In genomic region chr1:131096803-131097699, GRCm38 (mm10) we compare ENCODE assay signal across 8 mouse cellular contexts. TPM values are rescaled to one million over a fixed set of nuclear protein-coding genes. Genes with fewer than 3 reads are reported as not detected.
DNase-seq lines count a peak whose midpoint lies in the region; ATAC-seq and TF ChIP-seq lines count a peak whose summit lies in the region.

No protein-coding gene starts in this region.

- ATAC-seq in heart, embryonic 15.5 days (replicated peaks; ENCODE audit: insufficient number of reproducible peaks, insufficient read depth, low FRiP score, low read depth) = peak; percentile 56
- peak; percentile 75 for ATAC-seq in kidney, postnatal 0 days (replicated peaks; ENCODE audit: low FRiP score, low read depth)

- no peak for TF ChIP-seq EP300 in ES-Bruce4 (IDR thresholded peaks at IDR 0.05; ENCODE audit: insufficient read depth, low read depth, low read length)

- H3K9me3 ChIP-seq in ES-Bruce4 (replicated peaks; ENCODE audit: control insufficient read depth, insufficient read depth, low read length, poor library complexity, severe bottlenecking) = no peaks in the 10 kb centered on the region
- H3K9me3 ChIP-seq in heart, embryonic 15.5 days (replicated peaks) = no peaks in the 10 kb centered on the region
- no peaks in the 10 kb centered on the region for H3K9me3 ChIP-seq in kidney, postnatal 0 days (replicated peaks; ENCODE audit: low read length)

- WGBS in heart, embryonic 15.5 days = under 1% methylated on average over 77 of the region's 98 CpGs
- under 1% methylated on average over 93 of the region's 98 CpGs for WGBS in kidney, postnatal 0 days

- H3K36me3 ChIP-seq in ES-Bruce4 (ENCODE audit: control insufficient read depth, insufficient read depth, low read length, poor library complexity, severe bottlenecking) = no peaks in the 10 kb centered on the region
- no peaks in the 10 kb centered on the region for H3K36me3 ChIP-seq in heart, embryonic 15.5 days
- no peaks in the 10 kb centered on the region for H3K36me3 ChIP-seq in kidney, postnatal 0 days (ENCODE audit: insufficient read depth, low read length)

- H3K27ac ChIP-seq in ES-Bruce4 (ENCODE audit: insufficient read depth, low read length) = no peak overlapping the region
- peak overlapping the region; percentile 62 for H3K27ac ChIP-seq in embryonic fibroblast, embryonic 13.5 days (ENCODE audit: insufficient read depth, low read length)
- H3K27ac ChIP-seq in heart, embryonic 15.5 days = peak overlapping the region; percentile 96
- peak overlapping the region; percentile 95 for H3K27ac ChIP-seq in kidney, postnatal 0 days

- TF ChIP-seq CTCF in ES-Bruce4 (IDR thresholded peaks at IDR 0.05; ENCODE audit: low read depth, low read length) = no peak
- TF ChIP-seq CTCF in embryonic fibroblast, embryonic 13.5 days (IDR thresholded peaks at IDR 0.05; ENCODE audit: borderline replicate concordance, insufficient read depth, low read length) = no peak
- TF ChIP-seq CTCF in kidney, postnatal 0 days (IDR thresholded peaks at IDR 0.05; ENCODE audit: low read depth) = no peak

- H3K4me2 ChIP-seq in heart, embryonic 15.5 days = peak overlapping the region; percentile 63
- peak overlapping the region; percentile 88 for H3K4me2 ChIP-seq in kidney, postnatal 0 days (ENCODE audit: low read length)

- no peak for TF ChIP-seq POLR2A in ES-Bruce4 (IDR thresholded peaks at IDR 0.05; ENCODE audit: insufficient read depth, low read length)
- TF ChIP-seq POLR2A in embryonic fibroblast, embryonic 13.5 days (IDR thresholded peaks at IDR 0.05; ENCODE audit: low read depth, low read length) = peak; percentile 74

- no peaks in the 10 kb centered on the region for H3K4me1 ChIP-seq in ES-Bruce4 (ENCODE audit: control insufficient read depth, insufficient read depth, low read length)
- H3K4me1 ChIP-seq in embryonic fibroblast, embryonic 13.5 days (ENCODE audit: control insufficient read depth, insufficient read depth, low read length) = peaks cover 4% of the 10 kb centered on the region; the same call in 1 of the 2 replicates
- peaks cover 44% of the 10 kb centered on the region for H3K4me1 ChIP-seq in heart, embryonic 15.5 days (replicated peaks)
- peaks cover 42% of the 10 kb centered on the region for H3K4me1 ChIP-seq in kidney, postnatal 0 days (replicated peaks; ENCODE audit: insufficient read depth, low read length)

- H3K9ac ChIP-seq in ES-Bruce4 (ENCODE audit: low read depth, poor library complexity, severe bottlenecking) = peak overlapping the region; percentile 53
- H3K9ac ChIP-seq in heart, embryonic 15.5 days = peak overlapping the region; percentile 95
- H3K9ac ChIP-seq in kidney, postnatal 0 days (ENCODE audit: low read depth, low read length) = peak overlapping the region; percentile 93

- H3K4me3 ChIP-seq in ES-Bruce4 (ENCODE audit: low read depth, low read length) = peak overlapping the region; percentile 59
- H3K4me3 ChIP-seq in embryonic fibroblast, embryonic 13.5 days (ENCODE audit: insufficient read depth, low read length) = peak overlapping the region; percentile 83
- peak overlapping the region; percentile 95 for H3K4me3 ChIP-seq in heart, embryonic 15.5 days
- H3K4me3 ChIP-seq in kidney, postnatal 0 days (replicated peaks; ENCODE audit: low read depth, low read length) = peak overlapping the region; percentile 83

- peaks cover 2% of the 10 kb centered on the region; the same call in 1 of the 2 replicates for H3K27me3 ChIP-seq in ES-Bruce4 (ENCODE audit: control insufficient read depth, insufficient read depth, low read length, poor library complexity, severe bottlenecking)
- H3K27me3 ChIP-seq in heart, embryonic 15.5 days = no peaks in the 10 kb centered on the region
- no peaks in the 10 kb centered on the region for H3K27me3 ChIP-seq in kidney, postnatal 0 days (ENCODE audit: insufficient read depth, low read length)

- peak; percentile 68 for DNase-seq in adrenal gland, postnatal 10 days
- peak; percentile 90 for DNase-seq in kidney, postnatal 0 days (ENCODE audit: low spot score)
- DNase-seq in lung, postnatal 25 days (ENCODE audit: low spot score) = peak; percentile 78
- peak; percentile 73 for DNase-seq in retina, embryonic 14.5 days (ENCODE audit: low spot score)
- DNase-seq in urinary bladder, postnatal 4 days (ENCODE audit: low spot score in 2 of 2) = peak; percentile 65 to 70

RNA-seq across cellular contexts. Expression of gene Mapkapk2, which starts 0.6 kb away (rescaled TPM):
- 64.9 and 65.1 TPM in 2 replicates for polyA plus RNA-seq in ES-Bruce4 (2011; ENCODE audit: insufficient read depth, insufficient read length, low read depth, missing spikeins)
- 100 to 1,000 TPM; 159 to 169 TPM for total RNA-seq in adrenal gland, postnatal 10 days (2021)
- polyA plus RNA-seq in embryonic fibroblast, embryonic 13.5 days (2011; ENCODE audit: insufficient read length, low read depth, missing spikeins) = 111 and 124 TPM in 2 replicates
- 57.5 and 69.4 TPM in 2 replicates for polyA plus RNA-seq in heart, embryonic 15.5 days (2015; fragmentation: Nextera tagmentation; extraction: Ambion mirVana)
- 50.1 and 55.9 TPM in 2 replicates for polyA plus RNA-seq in kidney, postnatal 0 days (2015; fragmentation: Nextera tagmentation; extraction: Ambion mirVana)

RNA-seq across cellular contexts. Expression of gene Dyrk3, which starts 41.1 kb away (rescaled TPM):
- 27.3 and 27.6 TPM in 2 replicates for polyA plus RNA-seq in ES-Bruce4 (2011; ENCODE audit: insufficient read depth, insufficient read length, low read depth, missing spikeins)
- 1 to 10 TPM; 3.6 to 5.8 TPM for total RNA-seq in adrenal gland, postnatal 10 days (2021)
- 4.5 TPM in 2 replicates for polyA plus RNA-seq in embryonic fibroblast, embryonic 13.5 days (2011; ENCODE audit: insufficient read length, low read depth, missing spikeins)
- polyA plus RNA-seq in heart, embryonic 15.5 days (2015; fragmentation: Nextera tagmentation; extraction: Ambion mirVana) = 1.7 and 2.5 TPM in 2 replicates
- 5.2 and 5.8 TPM in 2 replicates for polyA plus RNA-seq in kidney, postnatal 0 days (2015; fragmentation: Nextera tagmentation; extraction: Ambion mirVana)

RNA-seq across cellular contexts. Expression of gene Eif2d, which starts 55.9 kb away (rescaled TPM):
- polyA plus RNA-seq in ES-Bruce4 (2011; ENCODE audit: insufficient read depth, insufficient read length, low read depth, missing spikeins) = 96.5 and 99.1 TPM in 2 replicates
- 10 to 100 TPM; 40.3 to 50.5 TPM for total RNA-seq in adrenal gland, postnatal 10 days (2021)
- 46.7 and 46.9 TPM in 2 replicates for polyA plus RNA-seq in embryonic fibroblast, embryonic 13.5 days (2011; ENCODE audit: insufficient read length, low read depth, missing spikeins)
- 41.2 and 47.9 TPM in 2 replicates for polyA plus RNA-seq in heart, embryonic 15.5 days (2015; fragmentation: Nextera tagmentation; extraction: Ambion mirVana)
- polyA plus RNA-seq in kidney, postnatal 0 days (2015; fragmentation: Nextera tagmentation; extraction: Ambion mirVana) = 49.1 and 53.0 TPM in 2 replicates
